Mouse (Mus musculus) E14TG2a.4 (cell line): ENCODE measurements around the gene Gbx1.

Experiments used
- CTCF ChIP-seq: conservative IDR thresholded peaks from 2 replicates; pipeline ENCODE4 v1.5.1; 2014; ENCODE audit warnings: low read length
- POU5F1 ChIP-seq: IDR thresholded peaks from 2 replicates; pipeline ENCODE4 v1.6.1; 2014; ENCODE audit warnings: low read length, borderline replicate concordance

GRCm38 (mm10) chr5:24486097-24486496 lies 40.9 kb downstream of the Gbx1 start:
- TF ChIP-seq CTCF (peak; percentile 74), POU5F1 (no peak)
